Mouse (Mus musculus) gonadal fat pad, adult 2 months (tissue): ENCODE data around the gene Sdhd. TPM values are rescaled to one million over a fixed set of nuclear protein-coding genes. Genes with fewer than 3 reads are reported as not detected.

Source experiments
- DNase-seq: peaks from one replicate; pipeline ENCODE4 v3.0.0-alpha.2; 2012; ENCODE audit warnings: low read depth
- polyA plus RNA-seq: library from polyadenylated mRNA; depleted of rRNA; stranded (reverse); fragments of >200 nt; gene quantifications from 2 replicates; pipeline ENCODE4 v1.2.3, GENCODE M21; 2012

The Sdhd gene
- polyA plus RNA-seq, 1 experiment, result 250 TPM

GRCm38 (mm10) chr9:50586955-50587354 lies 16.7 kb downstream of the Sdhd start:
- no peak for DNase-seq

DNA sequence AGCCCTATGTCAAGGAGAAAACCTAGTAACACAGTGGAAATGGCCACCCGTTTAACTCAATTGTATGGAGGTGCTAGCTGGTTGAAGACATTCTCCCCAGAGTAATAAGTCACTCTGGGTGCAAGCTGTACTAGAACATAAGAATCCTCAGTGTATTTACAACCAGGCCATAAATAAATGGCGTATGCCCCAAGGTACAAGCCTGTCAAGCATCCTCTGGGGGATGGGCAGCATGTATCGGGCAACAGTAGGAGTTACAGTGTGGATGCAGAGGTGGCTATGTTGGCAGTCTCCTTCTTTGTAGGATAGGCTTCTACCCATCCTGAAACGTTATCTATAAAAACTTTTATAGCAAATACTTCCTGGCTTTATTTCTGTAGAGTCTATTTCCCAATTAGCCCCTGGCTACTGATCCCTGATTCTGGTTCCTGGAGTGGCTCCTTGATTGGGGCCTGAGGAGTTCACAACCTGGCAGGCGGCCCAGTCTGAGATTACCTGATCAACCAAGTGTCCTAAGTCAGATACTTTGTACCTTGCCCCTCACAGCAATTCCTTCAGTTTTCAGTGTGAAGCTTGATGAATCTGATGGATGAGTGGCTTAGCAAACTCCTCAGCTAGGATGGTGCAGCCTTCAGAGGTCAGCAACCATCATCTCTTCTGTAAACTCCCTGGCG lies 18.3 kb downstream of the Sdhd start:
- no peak for DNase-seq

DNA sequence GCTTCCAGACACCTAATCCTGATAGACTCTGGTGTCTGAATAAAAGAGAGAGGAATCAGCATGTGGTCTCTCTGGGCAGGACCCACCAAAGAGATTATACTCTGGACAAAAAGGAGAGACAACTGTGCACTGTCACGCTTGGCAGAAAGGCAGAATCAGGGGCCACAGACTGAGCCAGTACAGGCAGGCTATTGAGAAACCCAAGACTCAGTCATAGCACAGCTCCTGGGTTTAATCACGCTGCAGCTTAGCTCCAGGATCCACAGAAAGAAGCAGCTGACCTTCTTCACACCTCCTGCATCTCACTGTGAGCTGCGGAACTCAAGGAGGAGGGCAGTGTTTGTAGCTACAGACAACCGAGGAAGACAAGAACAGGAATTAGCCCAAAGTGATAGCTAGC lies 23.2 kb downstream of the Sdhd start:
- no peak for DNase-seq

DNA sequence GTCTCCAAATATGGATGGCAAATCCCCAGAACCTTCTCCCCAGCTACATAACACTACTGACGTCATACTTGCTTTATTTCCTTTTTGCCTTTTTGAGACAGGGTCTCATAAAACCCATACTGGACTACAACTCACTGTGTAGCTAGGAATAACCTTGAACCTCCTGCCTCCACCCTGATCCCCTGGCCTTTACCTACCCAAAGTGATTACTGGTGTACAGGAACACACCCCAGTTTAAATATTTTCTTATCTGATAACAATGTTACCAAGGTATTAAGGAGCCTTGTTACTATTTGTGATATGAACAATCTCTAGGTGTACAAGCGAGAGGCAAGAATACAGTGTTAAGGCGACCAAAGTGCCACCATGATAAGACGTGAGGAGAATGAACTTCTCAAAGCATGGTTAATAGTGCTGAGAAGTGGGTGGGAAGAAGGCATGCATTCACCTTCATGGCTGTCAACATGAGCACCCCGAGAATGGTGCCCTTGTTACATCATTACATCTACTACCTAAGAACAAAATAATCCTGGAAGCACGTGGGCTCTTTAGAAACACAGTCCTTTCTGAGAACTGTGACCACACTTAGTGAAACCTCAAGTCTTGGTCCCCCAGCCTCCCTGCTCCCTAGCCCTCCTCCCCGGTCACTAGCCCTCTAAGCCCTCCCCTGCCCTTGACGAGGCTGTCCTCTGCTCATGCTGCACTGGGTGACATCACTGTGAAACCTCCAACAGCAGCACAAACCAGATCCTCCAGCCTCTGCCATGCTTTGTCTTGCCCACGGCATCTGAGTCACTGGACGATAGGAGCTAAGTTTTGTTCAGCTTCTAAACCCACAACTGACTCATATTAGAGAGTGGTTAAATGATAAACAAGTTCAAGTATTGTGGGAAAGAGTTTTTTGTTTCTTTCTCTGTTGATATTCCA lies 33.8 kb downstream of the Sdhd start:
- no peak for DNase-seq

DNA sequence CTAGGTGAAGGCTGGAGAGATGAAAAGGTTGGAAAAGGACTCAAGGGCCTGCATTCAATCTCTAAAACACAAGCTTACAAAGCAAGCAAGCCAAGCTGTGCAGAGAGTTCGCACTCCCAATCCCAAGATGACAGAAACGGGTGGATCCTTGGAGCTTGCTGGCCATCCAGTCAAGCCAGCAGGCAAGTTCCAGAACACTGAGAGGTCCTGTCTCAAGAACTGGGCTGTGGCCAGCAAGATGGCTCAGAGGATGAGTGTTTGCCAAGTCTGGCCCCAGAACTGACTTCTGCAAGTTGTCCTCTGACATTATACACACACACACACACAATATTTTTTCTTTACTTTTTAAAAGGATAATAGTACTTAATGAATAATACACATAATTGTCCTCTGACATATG lies 35.7 kb downstream of the Sdhd start:
- no peak for DNase-seq

DNA sequence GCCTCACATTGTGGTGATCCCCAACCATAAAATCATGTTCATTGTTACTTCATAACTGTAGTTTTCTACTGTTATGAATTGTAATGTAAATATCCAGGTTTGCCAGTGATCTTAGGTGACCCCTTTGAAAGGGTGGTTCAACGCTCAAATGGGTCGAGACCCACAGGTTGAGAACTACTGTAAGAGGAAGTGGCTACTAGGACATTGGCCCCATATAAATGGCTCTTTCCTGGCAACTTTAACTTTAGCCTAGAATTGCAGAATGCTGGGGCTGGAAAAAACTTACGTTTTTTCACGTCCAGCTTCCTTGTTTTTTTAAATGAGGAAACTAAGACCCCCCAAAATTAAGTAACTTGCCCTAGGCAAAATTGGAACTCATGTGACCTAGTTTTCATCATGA lies 36.2 kb downstream of the Sdhd start:
- no peak for DNase-seq

GRCm38 (mm10) chr9:50565940-50566339 lies 37.7 kb downstream of the Sdhd start:
- no peak for DNase-seq

DNA sequence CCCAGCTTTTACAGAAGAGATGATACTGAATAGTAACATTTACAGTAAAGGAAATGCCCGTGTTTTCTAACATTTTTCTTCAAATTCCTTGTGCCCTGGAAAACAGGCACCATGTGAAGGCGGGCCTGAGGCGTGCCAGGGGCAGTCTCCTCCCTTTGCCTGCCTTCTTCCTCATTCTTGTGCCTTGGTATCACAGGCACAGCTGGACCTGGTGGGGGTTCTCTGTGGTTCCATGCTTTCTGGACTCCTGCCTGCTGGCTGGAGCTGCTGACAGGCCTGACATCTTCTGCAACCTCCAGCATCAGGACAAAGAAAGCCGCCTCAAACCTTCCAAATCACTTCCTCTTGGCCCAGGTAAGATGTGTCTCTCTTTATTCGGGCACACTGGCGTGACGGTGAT lies 38.4 kb downstream of the Sdhd start:
- DNase-seq, result no peak

- DNase-seq, result no peak
Measured at GRCm38 (mm10) chr9:50561918-50562360, 41.7 kb downstream of the Sdhd start.

- no peak for DNase-seq
Measured at GRCm38 (mm10) chr9:50561145-50561917, 42.3 kb downstream of the Sdhd start, which contains the start of gene Tex12. Gene Tex12, minus strand, starts transcription at chr9:50561325.

DNA sequence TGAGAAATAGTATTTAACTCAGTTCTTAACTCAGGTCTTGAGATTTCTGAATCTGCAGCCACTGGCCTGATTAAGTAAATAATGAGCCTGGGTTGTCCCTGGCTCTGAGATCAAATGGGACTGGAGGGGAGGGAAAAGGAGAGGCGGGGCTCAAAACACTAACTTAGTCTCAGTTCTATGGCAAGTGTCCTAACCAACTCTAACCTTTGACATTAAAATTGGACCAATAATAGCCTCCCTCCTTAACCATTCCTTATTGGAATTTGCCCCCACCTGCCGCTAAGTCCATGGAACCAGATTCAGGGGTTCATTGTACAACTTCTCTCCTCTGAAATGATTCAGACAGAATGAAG lies 48.5 kb downstream of the Sdhd start, which contains the start of gene Bco2:
TSS of gene Bco2 (minus strand) at position 88 of the 353 bp plus-strand sequence.
- DNase-seq, result no peak

DNA sequence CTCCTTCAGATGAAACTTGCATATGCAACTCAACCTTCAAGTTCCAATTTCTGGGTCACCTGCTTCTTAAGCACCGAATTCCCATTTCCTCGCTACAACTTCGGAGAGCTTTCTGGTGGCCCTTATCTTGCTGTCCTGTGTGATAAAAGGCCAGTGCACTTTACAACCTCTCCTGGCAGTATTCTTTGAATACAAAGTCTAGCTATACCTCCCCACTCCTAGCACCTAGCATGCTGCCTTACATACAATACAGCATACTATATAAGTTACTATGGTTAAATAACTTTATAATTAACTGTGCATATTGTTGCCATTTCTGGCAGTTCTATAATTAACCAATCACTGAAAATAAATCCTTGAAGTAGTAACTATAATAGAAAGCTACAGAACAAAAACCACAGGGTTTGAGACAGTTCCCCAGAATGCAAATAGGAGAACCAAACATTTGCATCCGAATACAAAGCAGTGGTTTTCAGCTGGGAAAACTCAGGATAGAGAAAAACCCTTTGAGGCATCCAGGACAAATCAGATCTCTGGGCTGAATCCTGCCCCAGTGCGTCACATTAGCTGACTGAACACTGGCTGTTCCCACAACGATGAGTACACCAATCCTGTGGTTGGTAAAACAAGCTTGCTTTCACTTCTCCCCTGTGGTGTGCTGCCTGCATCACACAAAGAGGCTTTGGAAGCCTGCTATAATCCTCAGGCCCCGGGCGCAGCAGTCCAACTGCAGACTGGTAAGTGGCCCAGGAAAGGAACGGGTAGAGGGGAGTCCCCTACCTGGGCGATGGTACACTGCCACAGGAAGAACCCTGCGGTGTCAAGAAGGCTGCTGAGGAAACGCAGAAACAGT lies 49.1 kb downstream of the Sdhd start, which contains the start of gene Il18:
TSS of gene Il18 (plus strand) at position 587 of the 853 bp plus-strand sequence.
- no peak for DNase-seq

DNA sequence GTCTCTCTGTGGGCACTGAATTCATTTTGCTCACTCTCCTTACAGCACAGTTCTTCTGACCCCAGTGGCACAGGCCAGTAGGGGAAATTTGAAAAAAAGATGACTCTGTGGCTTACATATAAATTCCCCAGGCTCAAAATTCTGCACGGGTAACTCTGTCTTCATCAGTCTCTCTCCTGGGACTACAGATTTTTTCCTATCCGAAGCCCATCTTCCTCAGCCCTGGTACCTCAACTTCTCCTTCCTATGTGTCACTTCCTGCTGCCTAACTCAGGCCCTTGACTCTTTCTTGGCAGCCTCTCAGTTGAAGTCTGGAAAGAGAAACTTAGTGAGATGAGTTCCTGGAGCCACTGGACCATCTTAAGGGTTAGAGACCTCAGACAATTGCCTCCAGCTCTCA lies 50.1 kb downstream of the Sdhd start:
- DNase-seq, result no peak

DNA sequence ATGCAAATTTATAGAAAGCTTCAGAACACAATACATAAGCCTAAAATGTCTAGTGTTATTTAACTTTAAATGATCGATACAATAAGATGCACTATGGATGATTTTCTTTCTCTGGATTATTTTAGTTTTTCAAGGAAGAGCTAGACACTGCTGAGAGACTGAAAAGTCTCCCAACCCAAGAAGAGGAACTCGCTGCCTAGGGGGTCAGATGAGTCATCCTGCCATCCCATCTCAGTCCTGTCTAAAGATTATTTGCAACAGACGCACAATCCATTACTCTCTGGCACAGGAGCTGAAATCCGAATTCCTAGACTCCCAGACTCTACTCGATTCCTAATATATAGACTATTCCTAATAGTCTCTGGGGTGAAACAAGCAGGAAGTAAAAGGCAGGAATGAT lies 51.4 kb downstream of the Sdhd start:
- no peak for DNase-seq

- no peak for DNase-seq
Measured at GRCm38 (mm10) chr9:50548936-50549335, 54.7 kb downstream of the Sdhd start.

DNA sequence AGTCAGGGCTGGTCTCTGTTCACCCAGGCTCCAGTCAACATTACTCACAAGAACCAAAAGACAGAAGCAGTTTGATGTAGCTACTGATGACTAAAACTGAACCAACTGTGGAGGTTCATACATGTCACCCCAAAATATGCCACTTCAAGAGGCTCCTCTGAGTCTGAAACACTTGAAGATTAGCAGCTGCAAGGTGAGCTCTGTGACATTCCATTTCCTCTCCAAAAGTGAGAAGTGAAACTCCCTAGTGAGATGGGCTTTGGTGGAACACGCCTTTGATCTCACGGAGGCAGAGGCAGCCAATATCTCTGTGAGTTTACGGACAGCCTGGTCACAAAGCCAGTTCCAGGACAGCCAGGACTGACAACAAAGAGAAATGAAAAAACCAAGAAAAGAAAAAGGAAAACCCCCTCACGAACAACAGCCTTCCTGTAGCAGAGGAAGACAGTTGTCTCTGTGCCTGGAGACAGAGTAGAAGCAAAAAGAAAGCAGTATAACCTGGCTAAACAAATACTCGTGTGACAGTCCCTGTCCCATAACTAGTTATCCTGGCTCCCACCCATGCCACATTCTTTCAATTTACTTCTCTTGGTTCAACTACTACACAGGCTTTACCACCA lies 55.6 kb downstream of the Sdhd start:
- no peak for DNase-seq
